Mouse (Mus musculus) CH12F3 (cell line): Measurements from ENCODE around the gene Fthl17f.
"Not testable (repeated sequence)": the region's sequence is repeated elsewhere in the genome, so short reads cannot be mapped to it uniquely, and the experiment has no call there.

Source experiments
- in situ Hi-C: fragments of 300-500 bp; cut with MboI; formaldehyde crosslinking; loops from 2 replicates; pipeline ENCODE4 v1.14.3; 2020; ENCODE audit warnings: low sequenced_read_pairs

The Fthl17f gene

DNA sequence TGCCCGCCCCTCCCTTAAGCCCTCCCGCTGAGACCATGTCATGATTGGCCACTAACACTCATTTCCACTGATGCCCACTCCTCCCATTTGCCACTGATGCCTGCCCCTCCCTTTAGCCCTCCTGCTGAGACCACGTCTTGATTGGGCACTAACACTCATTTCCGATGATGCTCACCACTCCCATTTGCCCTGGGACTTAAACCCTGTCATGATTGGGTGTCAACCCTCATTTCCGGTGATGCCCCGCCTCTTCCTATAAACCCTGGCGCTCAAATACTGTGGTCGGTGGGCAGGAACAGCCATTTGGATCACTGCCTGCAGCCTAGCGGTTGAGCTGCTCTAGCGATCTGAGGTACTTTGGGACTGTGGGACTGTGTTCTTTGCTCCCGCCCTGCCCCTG lies at the start of gene Fthl17f:
Gene Fthl17f (plus strand): TSS at position 301 of the 400 bp plus-strand sequence.
- in situ Hi-C loops = not testable (repeated sequence)

GRCm38 (mm10) chrX:9016079-9016478 lies 46.7 kb upstream of the Fthl17f start:
- in situ Hi-C loops = no loop called here

DNA sequence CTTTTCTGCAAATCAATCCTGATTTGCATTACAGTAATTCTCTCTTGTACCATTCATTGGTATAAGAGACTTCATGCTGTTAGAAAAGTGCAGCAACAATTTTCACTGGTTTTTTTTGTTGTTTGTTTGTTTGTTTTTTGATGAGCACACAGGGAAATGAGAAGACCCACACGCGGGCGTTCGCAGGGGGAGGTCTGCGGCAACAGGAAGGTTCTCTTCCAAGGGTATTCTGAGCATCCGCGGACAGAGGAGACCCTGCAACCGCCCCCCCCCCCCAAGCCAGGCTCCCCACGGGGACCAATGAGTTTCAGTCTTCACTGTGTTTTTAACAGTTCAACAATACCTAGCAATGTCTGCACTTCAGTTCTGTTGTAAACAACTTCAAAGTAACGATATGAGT lies 43.3 kb upstream of the Fthl17f start:
- in situ Hi-C loops = no loop called here

- in situ Hi-C loops = not testable (repeated sequence)
Observed at GRCm38 (mm10) chrX:9033193-9033592, 29.6 kb upstream of the Fthl17f start, which contains the start of gene Fthl17e. TSS of gene Fthl17e (plus strand) at chrX:9033493.

DNA sequence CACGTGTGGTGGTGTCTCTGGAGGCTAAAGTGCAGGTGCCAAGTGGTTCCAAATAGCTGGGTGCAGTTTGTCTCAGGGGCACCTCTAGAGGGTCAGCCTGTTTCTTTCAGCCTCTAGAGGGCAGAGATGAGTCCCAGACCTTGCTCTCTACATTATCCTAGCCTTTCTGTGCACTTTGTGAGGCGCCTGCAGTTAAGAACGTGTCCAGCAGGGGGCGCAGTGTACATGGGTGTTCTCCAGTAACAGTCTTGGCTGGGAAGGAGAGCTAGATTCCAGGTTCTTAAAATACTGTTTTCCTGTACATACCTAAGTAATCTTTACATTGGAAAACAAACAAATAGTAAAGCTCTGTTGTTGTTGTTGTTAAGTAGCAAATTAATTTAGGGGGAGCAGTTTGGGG lies 21.2 kb upstream of the Fthl17f start:
- in situ Hi-C loops = not testable (repeated sequence)

GRCm38 (mm10) chrX:9060952-9061351 lies 1.9 kb upstream of the Fthl17f start:
- in situ Hi-C loops = not testable (repeated sequence)

DNA sequence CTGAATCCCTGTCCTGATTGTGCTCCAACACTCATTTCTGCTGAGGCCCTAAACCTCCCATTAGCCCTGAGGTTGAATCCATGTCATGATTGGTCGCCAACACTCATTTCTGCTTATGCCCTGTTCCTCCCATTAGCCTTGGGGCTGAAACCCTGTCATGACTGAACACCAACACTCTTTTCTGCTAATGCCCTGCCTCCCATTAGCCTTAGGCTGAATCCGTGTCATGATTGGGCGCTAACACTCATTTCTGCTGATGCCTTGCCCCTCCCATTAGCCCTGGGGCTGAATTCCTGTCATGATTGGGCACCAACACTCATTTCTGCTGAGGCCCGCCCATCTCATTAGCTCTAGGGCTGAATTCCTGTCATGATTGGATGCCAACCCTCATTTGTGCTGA lies 714 bp upstream of the Fthl17f start:
- in situ Hi-C loops = no loop called here

- in situ Hi-C loops = not testable (repeated sequence)
Observed at GRCm38 (mm10) chrX:9077699-9078098, 14.9 kb downstream of the Fthl17f start.

DNA sequence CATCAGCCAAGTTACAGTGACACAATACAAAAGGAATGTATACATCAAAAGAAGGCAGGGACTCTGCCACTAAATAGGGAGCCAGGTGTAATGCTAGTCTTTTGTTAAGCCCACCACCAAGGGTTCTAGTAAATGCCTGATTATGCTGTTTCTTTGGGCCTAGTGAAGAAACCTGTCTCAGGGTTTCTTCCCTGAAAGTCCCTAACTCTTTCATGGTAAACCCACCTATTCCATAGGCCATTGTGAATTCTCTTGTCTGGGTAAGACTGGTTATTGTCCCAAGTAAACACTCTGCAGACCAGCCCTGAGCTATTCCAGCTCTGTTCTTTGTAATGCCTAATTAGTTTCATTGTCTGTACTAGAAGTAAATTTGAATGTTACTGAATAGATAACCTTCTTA lies 32.3 kb downstream of the Fthl17f start:
- in situ Hi-C loops = not testable (repeated sequence)

- in situ Hi-C loops = no loop called here
Observed at GRCm38 (mm10) chrX:9104262-9104661, 41.4 kb downstream of the Fthl17f start, which contains the start of gene 4930402K13Rik. TSS of gene 4930402K13Rik (plus strand) at chrX:9104562.

GRCm38 (mm10) chrX:9110381-9110780 lies 47.6 kb downstream of the Fthl17f start:
- in situ Hi-C loops = no loop called here
